ENCODE assay signal across 18 mouse cellular contexts in genomic region chr8:78419272-78419671, GRCm38 (mm10). TPM values are rescaled to one million over a fixed set of nuclear protein-coding genes. Genes with fewer than 3 reads are reported as not detected.
A peak's percentile ranks its signal among the peaks of the same experiment; 100 is the strongest.
DNase-seq lines count a peak whose midpoint lies in the region; ATAC-seq and TF ChIP-seq lines count a peak whose summit lies in the region.
"Had no signal": no experiment of that assay in that cellular context is flagged by ENCODE, and none has a peak within 500 bp of the region (broad histone marks: within the 10 kb centered on the region; RNA-seq: fewer than 3 reads in every experiment).

No protein-coding gene starts in this region.

- H3K4me1 ChIP-seq in heart, embryonic 11.5 days (ENCODE audit: control insufficient read depth, insufficient read depth, low read length), result peaks cover 4% of the 10 kb centered on the region; the same call in 1 of the 2 replicates
- H3K4me1 ChIP-seq in hindbrain, postnatal 0 days (ENCODE audit: insufficient read depth, low read length), result peaks cover 4% of the 10 kb centered on the region; the same call in 1 of the 2 replicates

- H3K36me3 ChIP-seq in heart, embryonic 11.5 days (ENCODE audit: control insufficient read depth, insufficient read depth, low read length), result no peaks in the 10 kb centered on the region
- H3K36me3 ChIP-seq in hindbrain, postnatal 0 days (ENCODE audit: insufficient read depth, low read length), result no peaks in the 10 kb centered on the region
- H3K36me3 ChIP-seq: embryonic facial prominence, embryonic 13.5 days had no signal

- 24% methylated on average over 4 of the region's 4 CpGs for WGBS in heart, embryonic 11.5 days (ENCODE audit: insufficient replicate concordance)
- WGBS in hindbrain, postnatal 0 days, result 39% methylated on average over 4 of the region's 4 CpGs

- peak overlapping the region; percentile 82 for H3K4me2 ChIP-seq in heart, embryonic 11.5 days
- peak overlapping the region; percentile 77 for H3K4me2 ChIP-seq in hindbrain, postnatal 0 days (ENCODE audit: low read depth, low read length)

- no peak overlapping the region for H3K9ac ChIP-seq in heart, embryonic 11.5 days (ENCODE audit: low read depth, low read length)
- H3K9ac ChIP-seq in hindbrain, postnatal 0 days (replicated peaks; ENCODE audit: low read length), result no peak overlapping the region
- H3K9ac ChIP-seq: liver, postnatal 0 days had no signal

- no peaks in the 10 kb centered on the region for H3K9me3 ChIP-seq in heart, embryonic 11.5 days (replicated peaks; ENCODE audit: control insufficient read depth, low read length)
- H3K9me3 ChIP-seq in hindbrain, postnatal 0 days (ENCODE audit: low read length), result no peaks in the 10 kb centered on the region
- H3K9me3 ChIP-seq: embryonic facial prominence, embryonic 13.5 days had no signal

- H3K27ac ChIP-seq in heart, embryonic 11.5 days (ENCODE audit: low read depth, low read length), result no peak overlapping the region
- no peak overlapping the region for H3K27ac ChIP-seq in hindbrain, postnatal 0 days
- H3K27ac ChIP-seq in left cerebral cortex, adult 2 months, result no peak overlapping the region
- H3K27ac ChIP-seq: embryonic facial prominence, embryonic 13.5 days had no signal

- no peak overlapping the region for H3K4me3 ChIP-seq in heart, embryonic 11.5 days (ENCODE audit: low read depth, low read length)
- no peak overlapping the region for H3K4me3 ChIP-seq in hindbrain, postnatal 0 days (ENCODE audit: low read length)
- no peak overlapping the region for H3K4me3 ChIP-seq in left cerebral cortex, adult 2 months

- ATAC-seq in heart, embryonic 11.5 days (replicated peaks; ENCODE audit: insufficient number of reproducible peaks, low FRiP score, low TSS enrichment), result no peak
- ATAC-seq in hindbrain, postnatal 0 days, result no peak
- ATAC-seq: intestine, postnatal 0 days; liver, postnatal 0 days had no signal

- TF ChIP-seq CTCF in hindbrain, postnatal 0 days (IDR thresholded peaks at IDR 0.05; ENCODE audit: low read depth), result peak; percentile 28; the same call in 1 of the 2 replicates
- no peak; the same call in none of the 2 replicates for TF ChIP-seq CTCF in left cerebral cortex, adult 2 months (IDR thresholded peaks at IDR 0.05)

- DNase-seq in heart, postnatal 4 days, result no peak
- peak; percentile 30 for DNase-seq in retina, postnatal 1 day
- DNase-seq in retina, embryonic 14.5 days (ENCODE audit: low spot score), result no peak
- DNase-seq in hindbrain, postnatal 0 days (ENCODE audit: low spot score), result peak; percentile 49
- DNase-seq in left cerebral cortex, postnatal 14 days (ENCODE audit: low spot score in 2 of 2), result no peak
- no peak for DNase-seq in left cerebral cortex, adult 2 months (ENCODE audit: extremely low spot score in 1 of 2, low spot score in 2 of 2)
- no peak for DNase-seq in right cerebral cortex, adult 2 months (ENCODE audit: low spot score in 2 of 2)
- DNase-seq: adrenal gland, postnatal 14 days; B cell, adult 2 months; cerebellum, adult 18-20 months; layer of hippocampus, postnatal 36 days; liver, postnatal 0 days had no signal

- intact Hi-C loops in left cerebral cortex, postnatal 14 days (cut with DNase I), result loop anchor here (10.0 kb wide), 1 partner anchor 174 kb away; no protein-coding TSS in a partner anchor
- intact Hi-C loops in left cerebral cortex, adult 2 months (cut with DNase I), result loop anchor here (5.0 kb wide), 1 partner anchor 182 kb away; no protein-coding TSS in a partner anchor

- H3K27me3 ChIP-seq in heart, embryonic 11.5 days (ENCODE audit: control insufficient read depth, insufficient read depth, low read length), result peaks cover 29% of the 10 kb centered on the region
- H3K27me3 ChIP-seq in hindbrain, postnatal 0 days (ENCODE audit: insufficient read depth, low read length), result 0 out of 2 replicates have a peak, but pooled peaks cover 6% of the 10 kb centered on the region

RNA-seq across cellular contexts. Expression of gene Pou4f2, which starts 17.2 kb away (rescaled TPM):
- polyA plus RNA-seq in heart, embryonic 11.5 days (2014; fragmentation: Nextera tagmentation; extraction: Ambion mirVana), result not detected in 2 replicates
- total RNA-seq in heart, postnatal 4 days (2021), result not detected
- total RNA-seq in hindbrain, postnatal 0 days (2014; rRNA removed), result 3.9 and 7.8 TPM in 2 replicates
- polyA plus RNA-seq in hindbrain, postnatal 0 days (2015; fragmentation: Nextera tagmentation; extraction: Ambion mirVana), result 2.7 and 3.3 TPM in 2 replicates
- total RNA-seq in left cerebral cortex, postnatal 14 days (2021), result not detected
- not detected for total RNA-seq in left cerebral cortex, adult 2 months (2021)
- total RNA-seq: adrenal gland, postnatal 14 days; gastrocnemius, postnatal 10 days; layer of hippocampus, postnatal 36 days had no signal
- polyA plus RNA-seq: intestine, postnatal 0 days; liver, postnatal 0 days; Patski; urinary bladder, adult 2 months had no signal

Comparison
In these comparisons a context has a peak if more than half of its experiments do, and no peak if none do; other contexts are left out.
1. DNase-seq: peak in retina, postnatal 1 day (single experiment) and hindbrain, postnatal 0 days (single experiment); none in heart, postnatal 4 days (single experiment), retina, embryonic 14.5 days (single experiment), left cerebral cortex, postnatal 14 days (0 of 2), left cerebral cortex, adult 2 months (0 of 2) and right cerebral cortex, adult 2 months (0 of 2).